Mouse (Mus musculus) heart, postnatal 36 days (tissue): ENCODE data around the gene Enc1. TPM values are rescaled to one million over a fixed set of nuclear protein-coding genes. Genes with fewer than 3 reads are reported as not detected.
"Not testable (repeated sequence)": the region's sequence is repeated elsewhere in the genome, so short reads cannot be mapped to it uniquely, and the experiment has no call there.

Source experiments
- DNase-seq, 2 experiments: peaks; one replicate each; pipeline ENCODE4 v3.0.0; 2021 to 2022
- intact Hi-C: fragments of 180-260 bp; cut with DNase I; formaldehyde crosslinking; loops from one replicate; pipeline ENCODE4 v1.15.1; 2025
- total RNA-seq, 2 experiments: library from RNA; stranded (reverse); gene quantifications; 2 replicates each; pipeline ENCODE4 v1.2.3; 2021

Gene Enc1
- total RNA-seq, 2 experiments from 2014 or later: 4.7 to 8.1 TPM

GRCm38 (mm10) chr13:97249051-97249461 is 8.2 kb downstream of the Enc1 start:
- intact Hi-C loops: no loop called here
- no peak for DNase-seq

GRCm38 (mm10) chr13:97249507-97250078 is 8.7 kb downstream of the Enc1 start:
- intact Hi-C loops: no loop called here
- DNase-seq: no peak

- intact Hi-C loops: no loop called here
- no peak for DNase-seq
Observed at GRCm38 (mm10) chr13:97250148-97250547, 9.2 kb downstream of the Enc1 start.

- no peak for DNase-seq
- intact Hi-C loops: no loop called here
Observed at GRCm38 (mm10) chr13:97250551-97251380, 9.9 kb downstream of the Enc1 start.

GRCm38 (mm10) chr13:97251736-97252135 is 10.8 kb downstream of the Enc1 start:
- intact Hi-C loops: no loop called here
- DNase-seq: no peak

- DNase-seq: no peak
- intact Hi-C loops: no loop called here
Observed at GRCm38 (mm10) chr13:97252469-97252868, 11.6 kb downstream of the Enc1 start.

- no peak for DNase-seq
- intact Hi-C loops: no loop called here
Observed at GRCm38 (mm10) chr13:97253418-97253981, 12.6 kb downstream of the Enc1 start.

GRCm38 (mm10) chr13:97253994-97254393 is 13.1 kb downstream of the Enc1 start:
- DNase-seq: no peak
- intact Hi-C loops: no loop called here

- intact Hi-C loops: no loop called here
- no peak for DNase-seq
Observed at GRCm38 (mm10) chr13:97254564-97255164, 13.8 kb downstream of the Enc1 start.

GRCm38 (mm10) chr13:97255976-97256848 is 15.3 kb downstream of the Enc1 start:
- intact Hi-C loops: no loop called here

GRCm38 (mm10) chr13:97256849-97257379 is 16.0 kb downstream of the Enc1 start:
- no peak for DNase-seq
- intact Hi-C loops: no loop called here

More at GRCm38 (mm10) chr13:97255976-97256848, 15.3 kb downstream of the Enc1 start:
- no peak for DNase-seq

GRCm38 (mm10) chr13:97259271-97259670 is 18.4 kb downstream of the Enc1 start:
- intact Hi-C loops: no loop called here
- DNase-seq: no peak

GRCm38 (mm10) chr13:97260456-97261180 is 19.7 kb downstream of the Enc1 start:
- DNase-seq: no peak
- intact Hi-C loops: no loop called here

- DNase-seq: no peak
- intact Hi-C loops: no loop called here
Observed at GRCm38 (mm10) chr13:97261549-97261948, 20.6 kb downstream of the Enc1 start.

- no peak for DNase-seq
- intact Hi-C loops: no loop called here
Observed at GRCm38 (mm10) chr13:97262676-97263075, 21.8 kb downstream of the Enc1 start.

- DNase-seq, intact Hi-C loops: not testable (repeated sequence)
Observed at GRCm38 (mm10) chr13:97265534-97265933, 24.6 kb downstream of the Enc1 start.

- intact Hi-C loops: no loop called here
- no peak for DNase-seq
Observed at GRCm38 (mm10) chr13:97270723-97271122, 29.8 kb downstream of the Enc1 start.

- intact Hi-C loops: no loop called here
- DNase-seq: no peak
Observed at GRCm38 (mm10) chr13:97271641-97272040, 30.7 kb downstream of the Enc1 start.

GRCm38 (mm10) chr13:97274757-97275156 is 33.9 kb downstream of the Enc1 start:
- intact Hi-C loops: no loop called here

More at GRCm38 (mm10) chr13:97274757-97275156, 33.9 kb downstream of the Enc1 start:
- DNase-seq: no peak
